Mouse (Mus musculus): ENCODE results near the gene Fh1.

Gene Fh1

DNA sequence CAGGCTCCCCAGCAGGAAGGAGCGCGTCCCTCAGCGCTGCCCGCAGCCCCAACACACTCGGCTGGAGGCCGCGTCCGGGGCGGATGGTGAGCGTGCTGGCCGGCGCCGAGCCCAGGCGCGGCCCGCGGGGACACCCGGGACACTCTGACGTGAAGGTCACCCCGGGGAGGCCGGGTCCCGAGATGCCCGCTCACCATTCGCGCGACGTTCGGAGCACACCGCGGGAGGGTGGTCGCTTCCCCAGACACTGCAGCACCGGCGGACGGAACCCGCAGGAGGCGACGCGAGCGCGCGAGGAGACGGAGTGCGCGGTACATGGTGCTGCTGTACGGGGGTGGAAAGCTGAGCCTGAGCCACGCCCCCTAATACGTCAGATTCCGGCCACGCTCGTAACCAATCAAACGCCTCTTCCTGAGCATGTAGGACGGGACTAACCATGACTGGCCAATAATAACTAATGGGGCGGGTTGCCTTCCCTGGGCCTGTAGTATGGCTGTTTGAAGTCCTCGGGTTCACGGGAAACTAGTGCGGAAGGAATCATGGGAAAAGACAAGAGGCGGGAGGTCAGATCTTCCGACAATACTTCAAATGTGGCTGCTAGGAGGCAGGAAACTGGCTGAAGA, at the start of gene Fh1:
Fh1 (minus strand) TSS at position 379 of the 623 bp plus-strand sequence.
- CTCF ChIA-PET, result interaction anchor here (1.0 kb wide), 1 partner anchor 18 kb away, joined by 5 read pairs; no protein-coding TSS in a partner anchor

DNA sequence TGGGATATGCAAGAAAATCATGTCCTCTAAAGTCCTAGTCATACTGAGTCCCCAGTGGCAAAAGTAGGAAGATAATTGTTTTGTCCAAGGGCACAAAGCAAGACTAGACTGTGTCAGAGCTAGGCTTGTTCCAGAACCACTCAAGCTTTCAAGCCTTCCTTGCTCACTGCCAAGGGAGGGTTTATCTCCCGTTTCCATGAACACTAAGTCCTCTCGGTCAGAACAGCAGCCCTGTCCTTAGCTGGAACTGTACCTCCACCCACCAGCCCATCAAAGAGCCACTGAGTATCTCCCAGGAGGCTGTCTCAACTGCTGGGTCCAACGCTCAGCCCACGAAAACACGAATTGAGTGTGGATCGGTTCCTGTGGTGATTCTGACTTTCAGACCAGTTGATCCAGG, 49.7 kb upstream of the Fh1 start:
- CTCF ChIA-PET, result no interaction called here

DNA sequence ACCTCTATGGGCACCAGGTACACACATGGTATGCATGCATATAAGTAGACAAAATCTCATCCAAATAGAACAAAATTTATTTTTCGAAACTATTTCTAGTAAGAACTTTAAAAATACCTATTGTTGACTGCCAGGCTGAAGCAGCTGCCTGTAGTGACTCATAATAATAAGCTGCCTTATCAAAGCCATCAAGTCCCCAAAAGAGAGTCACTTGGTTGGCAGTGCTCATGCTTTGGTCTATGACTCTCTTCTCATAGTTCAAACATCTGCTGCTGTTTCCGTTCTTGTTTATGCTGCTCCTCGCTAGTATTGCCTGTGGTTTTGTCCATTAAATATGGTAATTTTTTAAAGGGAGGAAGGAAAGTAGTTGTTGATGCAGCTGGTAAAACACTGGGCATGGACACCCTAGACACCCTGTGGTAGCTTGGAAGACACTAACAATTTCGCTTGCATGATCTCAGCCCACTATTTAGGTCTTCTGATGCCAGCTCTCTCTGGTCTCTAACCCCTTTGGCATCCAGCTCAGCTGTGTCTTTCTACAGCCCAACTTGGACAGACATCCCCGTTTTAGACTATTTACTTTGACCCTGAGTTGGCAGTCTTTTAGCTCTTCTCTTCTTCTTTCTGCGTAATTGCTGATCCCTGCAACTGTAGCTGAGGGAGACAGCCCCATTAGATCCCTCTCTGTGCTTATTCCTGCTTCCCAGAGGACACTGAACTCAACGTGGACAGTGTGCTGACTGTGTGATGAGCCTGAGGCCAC, 48.3 kb upstream of the Fh1 start:
- CTCF ChIA-PET, result interaction anchor here (0.7 kb wide), 1 partner anchor 16 kb away, joined by 3 read pairs; no protein-coding TSS in a partner anchor

DNA sequence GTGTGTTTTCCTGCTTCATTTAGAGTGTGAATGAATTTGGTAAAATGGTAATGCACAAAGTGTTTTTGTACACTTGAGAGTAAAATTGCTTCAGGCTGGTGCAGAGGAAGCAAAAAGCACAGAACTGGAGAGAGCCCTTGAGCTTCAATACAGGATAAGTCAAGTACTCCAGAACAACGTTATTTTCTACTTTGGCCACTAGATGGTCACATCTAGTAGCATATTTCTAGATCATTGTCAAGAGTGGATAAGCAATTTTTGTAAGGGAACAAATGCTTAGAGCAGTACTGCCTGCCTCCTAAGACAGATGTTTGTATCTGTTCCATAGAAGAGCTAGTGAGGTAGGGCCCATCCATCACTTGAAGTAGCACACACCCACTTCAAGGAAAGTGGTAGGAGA, 46.2 kb upstream of the Fh1 start:
- CTCF ChIA-PET, result no interaction called here

DNA sequence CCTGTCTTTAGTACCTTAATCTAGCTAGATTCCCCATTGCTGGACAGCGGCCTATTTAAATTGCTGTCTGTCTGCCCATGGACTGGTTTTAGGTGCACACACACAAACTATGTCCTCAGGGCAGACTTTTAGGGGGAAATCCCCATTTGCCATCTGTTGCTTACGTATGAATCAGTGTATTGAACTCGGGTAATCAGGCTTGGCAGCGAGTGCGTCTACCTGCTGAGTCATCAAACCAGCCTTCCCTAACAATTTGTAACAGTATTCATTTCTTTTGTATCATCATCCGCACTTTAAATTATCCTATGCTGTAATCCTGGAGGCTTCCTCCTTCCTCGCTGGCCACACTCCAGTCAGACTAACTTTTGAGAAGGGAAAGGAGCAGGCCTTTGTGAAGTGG, 44.6 kb upstream of the Fh1 start:
- CTCF ChIA-PET, result interaction anchor here (0.9 to 1.3 kb wide), 2 partner anchors 40 to 43 kb away, joined by 3 to 4 read pairs; no protein-coding TSS in a partner anchor

DNA sequence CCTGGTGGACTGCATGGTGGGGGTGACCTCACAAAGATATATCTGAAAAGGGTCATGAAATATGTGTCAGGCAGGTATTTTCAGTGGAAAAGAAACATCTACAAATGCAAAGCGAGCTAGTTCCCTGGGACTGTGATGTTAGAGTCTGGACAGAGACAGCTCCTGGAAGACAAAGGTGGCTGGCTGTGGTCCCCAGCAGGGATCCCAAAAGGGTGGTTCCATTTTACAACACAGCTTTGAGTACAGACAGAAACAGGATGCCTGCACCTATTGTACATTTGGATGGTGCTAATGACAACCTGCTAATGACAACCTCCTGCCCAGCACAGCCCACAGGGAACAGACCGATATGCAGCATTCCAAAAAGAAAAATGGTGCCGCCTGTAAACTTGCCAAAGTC, 44.0 kb upstream of the Fh1 start:
- CTCF ChIA-PET, result interaction anchor here (0.6 to 1.3 kb wide), 4 partner anchors 30 to 50 kb away, joined by 3 to 5 read pairs (median 4); no protein-coding TSS in a partner anchor

DNA sequence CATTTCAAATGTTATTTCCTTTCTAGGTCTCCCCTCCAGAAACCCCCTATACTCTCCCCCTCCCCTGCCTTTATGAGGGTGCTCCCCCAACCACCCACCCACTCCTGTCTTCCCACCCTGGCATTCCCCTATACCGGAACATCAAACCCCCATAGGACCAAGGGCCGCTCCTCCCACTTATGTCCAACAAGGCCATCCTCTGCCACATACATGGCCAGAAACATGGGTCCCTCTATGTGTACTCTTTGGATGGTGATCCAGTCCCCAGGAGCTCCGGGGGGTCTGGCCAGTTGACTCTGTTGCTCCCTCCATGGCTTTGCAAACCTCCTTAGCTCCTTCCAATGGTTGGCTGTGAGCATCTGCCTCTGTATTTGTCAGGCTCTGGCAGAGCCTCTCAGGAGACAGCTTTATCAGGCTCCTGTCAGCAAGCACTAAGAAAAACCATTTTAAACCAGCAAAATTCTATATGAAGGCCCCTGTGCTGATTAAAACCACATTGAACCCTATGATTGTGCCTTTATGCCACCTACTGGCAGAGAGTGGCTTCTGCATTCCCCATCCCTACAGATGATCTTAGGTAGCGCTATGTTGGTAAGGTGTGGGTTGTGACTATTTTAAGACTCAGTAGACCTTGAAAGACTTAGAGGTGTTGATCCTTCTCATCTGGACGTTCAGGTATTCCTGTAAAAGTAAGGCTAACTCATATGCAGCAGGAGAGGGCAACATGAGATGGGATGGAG, 43.4 kb upstream of the Fh1 start:
- CTCF ChIA-PET, result interaction anchor here (0.6 to 1.3 kb wide), 4 partner anchors 31 to 50 kb away, joined by 3 to 5 read pairs (median 4); no protein-coding TSS in a partner anchor

DNA sequence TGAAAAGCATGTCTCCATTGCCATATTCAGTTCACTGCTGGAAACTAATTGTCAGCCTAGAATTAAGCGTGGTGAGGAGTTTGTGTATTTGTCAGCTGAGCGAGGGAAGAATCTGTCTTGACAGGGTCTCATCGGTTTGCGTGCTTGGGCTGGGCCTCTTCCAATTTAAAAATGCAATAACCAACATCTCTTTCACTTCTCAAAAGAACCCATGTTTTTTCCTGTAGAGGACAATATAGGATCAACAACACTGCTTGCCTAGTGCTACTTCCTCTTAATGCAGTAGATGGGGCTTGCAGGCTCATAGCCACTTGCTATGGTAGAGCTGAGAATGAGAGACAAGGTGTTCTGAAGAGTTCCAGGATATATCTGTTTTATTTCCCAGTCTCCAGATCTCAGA, 34.5 kb upstream of the Fh1 start:
- CTCF ChIA-PET, result no interaction called here

DNA sequence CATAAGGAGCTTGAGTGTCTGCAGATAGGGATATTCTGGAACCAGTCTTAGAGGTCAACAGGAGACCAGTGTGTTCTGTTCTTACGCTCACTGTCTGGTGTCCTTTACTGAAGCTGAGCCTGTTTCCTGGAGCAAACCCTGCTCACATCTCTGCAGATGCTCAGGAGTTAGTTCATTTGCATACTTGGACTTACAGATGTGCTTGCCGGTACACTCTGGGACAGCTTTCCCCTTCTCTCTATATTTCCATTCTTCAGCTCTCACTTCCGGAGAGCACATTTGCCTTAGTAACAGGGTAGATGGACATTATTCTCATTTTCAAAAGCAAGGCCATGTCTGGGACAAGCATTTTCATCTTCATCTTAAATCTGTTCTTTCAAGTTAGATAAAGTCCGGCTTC, 23.2 kb upstream of the Fh1 start:
- CTCF ChIA-PET, result no interaction called here

DNA sequence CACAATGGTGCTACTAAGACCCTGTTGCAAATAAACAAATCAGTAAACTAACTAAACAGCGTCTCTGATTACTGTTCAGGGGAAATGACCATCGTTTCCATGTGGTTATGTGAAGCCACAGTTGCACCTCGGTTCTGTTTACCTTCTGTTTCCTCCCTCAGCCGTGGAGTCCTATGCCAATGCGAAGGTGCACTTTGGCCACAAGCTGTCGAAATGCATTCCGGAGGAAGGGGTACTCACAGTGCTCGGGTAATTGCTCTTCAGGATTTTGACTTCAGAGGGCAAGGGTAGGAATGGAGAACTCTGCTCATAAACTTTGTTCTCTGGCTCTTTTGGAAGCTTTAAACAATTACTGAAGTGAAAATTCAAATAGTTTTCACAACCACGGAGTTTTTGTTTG, 21.5 kb upstream of the Fh1 start:
- CTCF ChIA-PET, result no interaction called here

DNA sequence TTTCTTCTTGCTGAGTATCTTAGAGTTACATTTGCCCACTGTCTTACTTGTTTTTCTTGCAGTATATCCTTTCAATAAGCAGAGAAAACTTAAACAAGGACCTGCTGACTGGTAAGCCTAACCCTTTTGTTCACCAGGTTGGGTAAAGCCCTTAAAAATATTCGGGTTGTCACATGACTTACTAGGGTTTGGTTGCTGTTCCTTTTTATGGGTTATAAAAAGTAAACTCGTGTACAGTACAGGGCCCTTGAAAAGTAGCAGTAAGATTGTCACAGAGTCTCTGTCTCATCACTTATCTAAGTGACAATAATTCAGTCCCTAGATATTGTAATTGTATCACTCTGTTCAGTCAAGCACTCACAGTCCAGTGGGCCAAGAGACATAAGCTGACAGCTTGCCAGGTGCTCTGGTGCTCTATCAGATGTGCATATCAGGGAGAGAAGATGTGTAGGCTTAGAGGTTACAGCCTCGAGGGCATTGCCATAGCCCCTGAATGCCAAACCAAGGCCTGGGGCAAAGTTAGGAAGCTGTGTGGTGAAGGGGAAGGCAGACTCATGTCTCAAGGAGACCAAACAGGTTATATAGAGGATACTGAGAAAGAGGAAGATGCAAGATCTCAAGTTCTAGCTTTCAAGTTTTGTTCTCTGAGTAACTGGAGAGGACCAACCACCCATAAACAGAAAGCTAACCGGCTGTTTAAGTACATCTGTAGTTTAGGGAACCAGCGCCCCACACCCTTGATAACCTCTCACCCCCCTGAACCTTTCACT, 18.2 kb upstream of the Fh1 start:
- CTCF ChIA-PET, result interaction anchor here (1.0 kb wide), 1 partner anchor 18 kb away, joined by 5 read pairs; the partner anchor contains the start of gene Fh1

DNA sequence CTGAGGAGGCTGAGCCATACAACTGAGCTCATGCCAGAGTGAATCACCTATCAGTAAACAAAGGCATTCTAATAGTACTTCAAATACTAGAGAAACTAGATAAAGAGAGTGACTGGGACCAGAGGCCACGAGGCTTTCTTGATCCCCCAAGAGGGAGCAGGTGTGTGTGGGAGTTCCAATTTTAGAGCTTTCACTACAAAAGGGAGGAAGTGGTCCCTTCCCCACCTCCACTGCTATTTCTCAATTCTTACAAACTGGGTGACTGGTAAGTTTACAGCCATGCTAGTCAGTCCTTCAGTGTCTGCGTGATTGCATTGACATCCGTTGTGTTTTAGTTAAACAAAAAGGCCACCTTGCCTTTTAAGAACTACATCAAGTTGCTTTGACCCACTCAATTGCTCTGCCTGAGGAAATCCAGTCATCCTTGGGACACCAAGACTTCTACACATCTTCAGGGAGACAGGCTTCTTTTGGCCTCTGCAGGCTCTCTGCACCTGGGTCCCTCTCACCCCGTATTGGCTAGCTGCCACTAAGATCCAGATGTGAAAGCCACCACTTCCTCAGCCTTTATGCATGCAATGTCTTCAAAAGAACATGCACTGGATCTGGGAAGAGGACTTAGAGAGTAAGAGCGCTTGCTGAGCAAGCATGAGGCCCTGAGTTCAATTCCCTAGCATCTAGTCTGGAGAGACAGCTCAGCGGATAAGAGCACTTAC, 15.2 kb upstream of the Fh1 start:
- CTCF ChIA-PET, result interaction anchor here (0.5 to 0.6 kb wide), 2 partner anchors 15 to 23 kb away, joined by 3 read pairs; no protein-coding TSS in a partner anchor

DNA sequence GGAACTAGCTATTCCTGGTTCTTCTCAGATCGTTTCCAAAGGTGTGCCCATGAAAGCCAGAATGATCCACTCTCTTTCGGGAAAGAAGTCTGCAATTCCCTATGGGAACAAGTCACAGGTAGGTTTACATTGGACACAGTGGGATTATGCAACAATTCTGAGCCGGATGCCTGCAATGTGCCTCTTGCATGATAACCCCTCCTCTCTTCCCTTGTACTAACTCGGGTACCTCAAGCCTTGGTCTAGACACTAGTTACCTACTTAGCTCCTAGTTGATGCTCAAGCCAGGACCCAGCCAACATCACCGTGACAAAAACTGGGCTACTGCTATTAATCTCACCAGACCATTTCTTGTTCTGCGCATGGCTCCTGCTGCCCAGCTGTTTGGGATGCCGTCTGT, 13.6 kb upstream of the Fh1 start:
- CTCF ChIA-PET, result no interaction called here

DNA sequence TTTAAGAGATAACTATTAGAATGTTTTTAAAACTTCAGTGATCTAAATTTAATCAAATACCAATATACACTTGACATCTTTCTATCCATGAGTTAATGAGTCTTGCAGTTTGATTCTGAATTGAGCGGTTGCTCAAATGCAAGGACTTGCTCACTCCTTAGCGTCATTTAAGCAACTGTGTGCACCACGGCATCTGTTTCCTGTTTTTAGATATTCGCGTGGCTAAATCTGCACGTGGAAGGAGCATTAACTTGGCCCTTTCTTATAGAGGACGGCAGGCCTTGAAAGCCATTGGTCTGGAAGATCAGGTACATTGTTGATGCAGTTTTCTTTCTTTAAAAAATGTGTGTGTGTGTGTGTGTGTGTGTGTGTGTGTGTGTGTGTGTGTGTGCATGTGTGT, 12.2 kb upstream of the Fh1 start:
- CTCF ChIA-PET, result no interaction called here

DNA sequence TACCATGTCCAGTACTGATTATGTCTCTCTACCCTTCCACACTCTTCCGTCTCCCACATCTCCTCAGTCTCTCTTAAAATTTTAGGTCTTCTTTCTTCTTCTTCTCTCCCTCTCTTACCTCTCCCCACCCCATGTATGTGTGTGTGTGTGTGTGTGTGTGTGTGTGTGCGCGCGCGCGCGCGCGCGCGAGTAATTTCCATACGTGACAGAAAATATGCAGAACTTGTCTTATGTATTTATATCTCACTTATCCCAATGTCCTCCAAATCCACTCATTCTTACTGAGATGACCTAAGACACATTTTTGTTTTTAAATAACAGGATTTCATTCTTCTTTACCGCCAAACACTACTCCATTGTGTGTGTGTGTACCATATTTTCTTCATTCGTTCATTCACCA, 7.0 kb upstream of the Fh1 start:
- CTCF ChIA-PET, result no interaction called here

DNA sequence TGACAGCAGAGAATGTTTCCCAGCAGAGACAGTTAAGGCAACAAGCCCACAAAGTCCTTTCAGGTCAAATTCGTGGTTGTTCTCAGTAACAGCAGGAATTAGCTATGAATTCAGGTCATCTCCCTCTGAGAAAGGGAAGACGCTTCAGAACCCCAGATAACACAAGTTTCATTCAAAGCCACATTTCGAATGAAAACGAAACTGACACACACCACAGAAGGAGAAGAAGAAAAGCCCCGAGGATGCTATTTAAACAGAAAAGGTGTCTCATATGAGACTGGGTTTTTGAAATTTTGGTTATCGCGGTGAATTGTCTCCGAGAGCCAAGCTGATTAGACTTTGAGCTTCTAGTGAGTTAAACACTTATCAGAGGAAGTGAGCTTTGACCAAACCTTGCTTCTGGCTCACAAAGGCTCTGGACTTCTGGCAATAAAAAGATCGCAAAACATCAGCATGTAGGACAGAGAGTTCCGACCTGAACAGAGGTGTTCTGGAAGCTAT, 6.3 kb upstream of the Fh1 start:
- CTCF ChIA-PET, result no interaction called here

DNA sequence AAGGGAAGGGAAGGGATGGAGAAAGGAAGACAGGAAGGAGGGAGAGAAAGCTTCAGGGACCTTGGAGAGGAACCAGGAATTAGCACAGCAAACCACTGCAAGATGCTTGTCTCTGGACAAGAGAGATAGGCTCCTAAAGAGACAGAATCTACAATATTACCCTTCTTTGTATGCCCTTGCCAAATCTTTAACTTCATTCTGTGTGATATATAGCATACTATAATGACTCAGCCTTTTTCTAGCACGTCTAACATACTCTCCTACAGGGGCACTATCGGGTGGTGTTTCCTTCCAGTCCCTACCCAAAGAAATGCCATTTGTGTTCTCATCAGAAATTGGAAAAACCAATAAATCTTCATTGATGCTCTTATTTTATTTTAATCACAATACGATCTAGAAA, 5.6 kb upstream of the Fh1 start:
- CTCF ChIA-PET, result no interaction called here

DNA sequence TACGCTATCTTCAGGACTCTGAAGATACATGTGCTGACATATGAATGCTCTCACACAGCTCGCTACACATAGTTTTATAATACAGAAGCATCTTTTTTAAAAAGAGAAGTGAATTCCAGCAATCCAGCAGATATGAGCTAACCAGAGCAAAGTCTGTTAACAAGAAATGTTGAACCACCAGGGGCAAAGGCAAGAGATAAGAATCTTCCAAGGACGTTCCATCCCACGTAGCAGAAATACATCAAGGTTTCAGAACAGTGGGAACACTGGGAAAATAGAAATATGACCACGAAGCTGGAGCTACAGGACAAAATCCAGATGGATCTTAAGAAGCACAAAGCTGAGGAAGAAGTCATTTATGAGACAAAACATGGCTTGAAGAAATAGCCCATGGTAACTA, 4.9 kb upstream of the Fh1 start:
- CTCF ChIA-PET, result interaction anchor here (0.9 kb wide), 1 partner anchor 39 kb away, joined by 4 read pairs; no protein-coding TSS in a partner anchor

DNA sequence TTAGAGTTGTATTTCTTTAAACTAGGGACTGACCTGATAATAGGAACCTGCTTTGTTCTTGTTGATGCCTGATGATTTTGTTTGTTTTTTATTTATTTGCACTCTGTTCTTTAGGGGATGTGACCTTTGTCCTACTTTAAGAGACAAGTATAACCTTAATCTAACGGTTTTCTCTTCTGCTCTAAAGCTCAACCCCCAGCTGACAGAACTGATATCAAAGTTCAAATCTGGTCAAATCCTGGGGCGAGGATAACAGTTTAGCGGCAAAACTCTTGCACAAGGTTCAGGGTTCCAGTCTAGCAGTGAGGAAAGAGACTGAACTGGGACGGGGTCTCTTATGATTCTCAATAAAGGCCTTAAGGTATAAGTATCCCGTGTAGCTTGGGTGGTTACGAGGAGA, 3.8 kb upstream of the Fh1 start:
- CTCF ChIA-PET, result no interaction called here

DNA sequence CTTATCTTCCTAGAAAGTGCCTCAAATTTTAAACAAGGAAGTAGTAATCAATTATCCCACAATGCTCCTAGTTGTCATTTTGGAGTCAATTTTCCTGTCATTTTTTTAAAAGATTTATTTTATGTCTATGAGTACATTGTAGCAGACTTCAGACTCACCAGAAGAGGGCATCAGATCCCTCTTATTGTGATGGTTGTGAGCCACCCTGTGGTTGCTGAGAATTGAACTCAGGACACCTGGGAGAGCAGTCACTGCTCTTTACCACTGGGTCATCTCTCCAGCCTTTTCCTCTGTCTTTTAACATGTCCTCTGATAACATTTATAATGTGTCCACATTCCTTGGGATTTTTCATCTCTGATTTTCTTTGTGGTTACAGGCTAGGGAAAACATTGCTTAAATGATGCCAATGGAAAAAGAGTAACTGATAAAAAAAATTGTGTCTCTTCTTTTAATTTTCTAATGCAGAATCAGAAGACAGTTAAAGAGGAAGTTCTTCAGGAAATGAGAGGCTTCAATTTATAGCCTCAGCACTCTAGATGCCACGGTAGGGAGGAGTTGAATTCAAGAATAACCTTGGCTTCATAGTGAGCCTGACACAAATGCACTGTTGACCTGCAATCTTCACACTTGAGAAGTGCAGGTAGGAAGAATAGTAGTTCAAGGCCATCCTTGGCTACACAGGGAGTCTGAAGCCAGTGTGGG, 706 bp upstream of the Fh1 start:
- CTCF ChIA-PET, result interaction anchor here (0.6 to 1.0 kb wide), 2 partner anchors 17 to 18 kb away, joined by 5 read pairs; no protein-coding TSS in a partner anchor
